Mouse (Mus musculus): Measurements from ENCODE around the gene Thrap3. TPM values are rescaled to one million over a fixed set of nuclear protein-coding genes. Genes with fewer than 3 reads are reported as not detected.

The Thrap3 gene
- polyA plus RNA-seq, 1 experiment from 2014 or later, result 232 TPM

DNA sequence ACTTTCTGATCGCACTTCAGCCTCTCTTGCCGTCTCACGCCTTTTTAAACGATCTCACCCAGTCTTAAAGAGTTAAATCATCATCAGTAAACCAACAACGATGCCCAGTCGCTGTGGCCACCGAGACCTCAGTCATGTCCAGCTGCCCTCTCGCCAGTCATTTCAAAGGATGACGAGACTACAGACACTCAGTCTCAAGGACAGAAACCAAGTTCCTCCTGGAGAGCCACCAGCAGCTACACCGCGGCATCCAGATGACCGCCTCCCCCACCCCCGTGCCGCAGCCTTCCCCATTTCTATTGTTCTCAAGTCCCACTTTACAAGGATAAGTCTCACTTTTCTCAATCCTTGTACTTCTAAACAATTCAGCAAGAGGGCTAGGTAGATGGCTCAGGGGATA, 49.7 kb downstream of the Thrap3 start:
- no peak for ATAC-seq (replicated peaks; ENCODE audit: insufficient number of reproducible peaks, low FRiP score, low TSS enrichment, low read depth)
- no peak overlapping the region for H3K27ac ChIP-seq (replicated peaks; ENCODE audit: low read depth, low read length)
- DNase-seq (ENCODE audit: low spot score), result no peak

DNA sequence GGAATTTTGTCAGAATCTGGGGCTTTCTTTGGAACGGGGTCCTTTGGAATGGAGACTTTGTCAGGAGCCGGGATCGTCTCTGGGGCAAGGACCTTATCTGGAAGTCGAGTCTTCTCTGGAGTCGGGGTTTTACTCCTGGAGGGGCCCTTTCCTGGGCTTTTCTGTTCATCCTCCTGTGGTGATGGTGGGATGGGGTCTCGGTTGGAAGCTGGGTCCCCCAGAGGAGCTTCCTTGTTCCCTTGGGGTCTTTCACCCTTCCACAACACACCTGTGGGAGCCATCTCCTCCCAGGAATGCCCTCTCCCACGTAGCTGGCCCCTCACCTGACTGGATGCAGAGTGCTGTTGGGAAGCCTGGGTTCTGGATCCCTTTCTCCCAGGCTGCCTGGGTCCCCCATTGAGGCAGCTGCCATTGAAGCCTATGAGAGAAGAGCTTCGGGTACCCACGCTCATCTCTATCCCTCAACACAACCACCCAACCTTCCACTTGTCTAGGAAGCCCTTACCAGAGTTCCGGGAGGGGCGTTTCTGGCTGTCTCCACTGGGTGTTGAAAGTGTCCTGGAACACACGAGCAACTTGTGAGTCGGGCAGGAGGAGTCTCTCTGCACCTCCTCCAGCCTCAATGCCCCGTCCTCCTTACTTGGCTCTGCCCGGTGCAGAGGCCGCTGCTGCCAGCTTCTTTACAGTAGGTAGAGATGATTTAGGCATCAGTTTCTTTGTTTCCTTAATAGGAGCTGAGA, 50.7 kb downstream of the Thrap3 start:
- 80% methylated on average over 16 of the region's 16 CpGs for WGBS
- DNase-seq (ENCODE audit: low spot score) (no peak), ATAC-seq (replicated peaks; ENCODE audit: insufficient number of reproducible peaks, low FRiP score, low TSS enrichment, low read depth) (no peak)
- no peaks in the 10 kb centered on the region for H3K9me3 ChIP-seq (replicated peaks; ENCODE audit: control insufficient read depth, low read length)
- H3K27me3 ChIP-seq (ENCODE audit: control insufficient read depth, insufficient read depth, low read length), result no peaks in the 10 kb centered on the region
- no peak overlapping the region; the same call in 1 of the 2 replicates for H3K4me2 ChIP-seq (ENCODE audit: low read depth, low read length)
- no peak overlapping the region for H3K9ac ChIP-seq (replicated peaks; ENCODE audit: low read length)
- H3K27ac ChIP-seq (replicated peaks; ENCODE audit: low read depth, low read length), result no peak overlapping the region
- H3K36me3 ChIP-seq (replicated peaks; ENCODE audit: control insufficient read depth, insufficient read depth, low read depth, low read length), result no peaks in the 10 kb centered on the region
- H3K4me1 ChIP-seq (ENCODE audit: control insufficient read depth, insufficient read depth, low read length), result peaks cover 14% of the 10 kb centered on the region
- no peak overlapping the region for H3K4me3 ChIP-seq (ENCODE audit: low read depth, low read length)

More for the DNA sequence above, 49.7 kb downstream of the Thrap3 start:
- Histone ChIP-seq H3K36me3 (replicated peaks; ENCODE audit: control insufficient read depth, insufficient read depth, low read depth, low read length) (no peaks in the 10 kb centered on the region), H3K4me2 (ENCODE audit: low read depth, low read length) (no peak overlapping the region), H3K27me3 (ENCODE audit: control insufficient read depth, insufficient read depth, low read length) (no peaks in the 10 kb centered on the region), H3K9me3 (replicated peaks; ENCODE audit: control insufficient read depth, low read length) (no peaks in the 10 kb centered on the region), H3K9ac (replicated peaks; ENCODE audit: low read length) (no peak overlapping the region), H3K4me3 (ENCODE audit: low read depth, low read length) (no peak overlapping the region), H3K4me1 (ENCODE audit: control insufficient read depth, insufficient read depth, low read length) (peaks cover 12% of the 10 kb centered on the region)
- WGBS, result 63% methylated on average over 14 of the region's 14 CpGs

DNA sequence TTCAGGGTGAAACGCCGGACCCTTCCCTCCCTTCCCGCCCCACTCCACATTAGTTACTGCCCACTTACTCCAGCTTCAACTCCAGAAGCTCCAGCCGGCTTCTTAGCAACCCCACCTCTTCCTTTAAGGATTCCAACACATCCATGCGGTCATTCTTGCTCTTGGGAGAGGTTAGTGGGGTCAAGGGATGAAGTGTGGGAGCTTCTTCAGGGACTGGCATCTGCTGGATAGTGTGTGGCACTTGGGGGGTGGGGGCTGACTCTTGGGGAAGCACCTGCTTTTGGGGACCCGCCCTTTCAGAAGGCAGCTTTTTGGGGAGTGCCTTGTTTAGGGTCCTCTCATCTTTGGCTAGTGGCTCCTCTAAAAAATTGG, 51.6 kb downstream of the Thrap3 start:
- Histone ChIP-seq H3K27me3 (ENCODE audit: control insufficient read depth, insufficient read depth, low read length) (no peaks in the 10 kb centered on the region), H3K9ac (replicated peaks; ENCODE audit: low read length) (peak overlapping the region; percentile 7; the same call in 1 of the 2 replicates), H3K4me1 (ENCODE audit: control insufficient read depth, insufficient read depth, low read length) (peaks cover 14% of the 10 kb centered on the region)

DNA sequence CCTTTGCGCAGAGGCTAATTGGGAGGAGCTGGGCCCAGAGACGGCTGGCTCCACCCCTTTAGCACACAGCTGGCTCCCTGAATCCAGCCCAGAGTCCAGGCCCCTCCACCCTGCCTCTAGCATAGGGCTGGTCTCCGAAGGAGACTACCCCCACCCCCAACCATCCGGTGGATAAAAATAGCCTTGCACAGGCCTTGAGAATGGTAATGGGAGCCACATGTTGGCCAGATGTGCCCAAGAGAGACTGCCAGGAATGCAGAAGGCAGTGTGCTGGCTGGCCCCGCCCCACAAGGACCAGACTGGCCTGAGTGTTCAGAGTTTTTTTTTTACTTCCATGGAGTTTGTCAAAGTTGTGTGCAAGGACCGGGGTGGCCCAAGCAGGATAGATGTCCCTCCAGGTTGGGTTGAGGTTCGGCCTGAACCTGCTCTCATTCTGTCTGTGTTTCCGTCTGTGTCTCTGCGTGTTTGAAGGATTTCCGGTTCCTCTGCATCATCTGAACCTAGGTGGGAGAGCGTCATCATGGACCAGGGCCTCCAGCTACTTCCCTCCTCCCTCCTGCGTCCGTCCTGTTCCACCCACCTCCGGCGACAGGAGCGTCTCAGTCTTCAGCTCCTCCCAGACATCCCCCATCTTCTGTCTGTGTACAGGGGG, 52.1 kb downstream of the Thrap3 start:
- DNase-seq (ENCODE audit: low spot score) (peak; percentile 98), ATAC-seq (replicated peaks; ENCODE audit: insufficient number of reproducible peaks, low FRiP score, low TSS enrichment, low read depth) (peak; percentile 89)
- Histone ChIP-seq H3K27ac (replicated peaks; ENCODE audit: low read depth, low read length) (peak overlapping the region; percentile 85), H3K9ac (replicated peaks; ENCODE audit: low read length) (peak overlapping the region; percentile 7; the same call in 1 of the 2 replicates), H3K36me3 (replicated peaks; ENCODE audit: control insufficient read depth, insufficient read depth, low read depth, low read length) (no peaks in the 10 kb centered on the region), H3K4me3 (ENCODE audit: low read depth, low read length) (peak overlapping the region; percentile 63), H3K9me3 (replicated peaks; ENCODE audit: control insufficient read depth, low read length) (no peaks in the 10 kb centered on the region), H3K4me2 (ENCODE audit: low read depth, low read length) (peak overlapping the region; percentile 91), H3K4me1 (ENCODE audit: control insufficient read depth, insufficient read depth, low read length) (peaks cover 14% of the 10 kb centered on the region), H3K27me3 (ENCODE audit: control insufficient read depth, insufficient read depth, low read length) (no peaks in the 10 kb centered on the region)
- WGBS, result 12% methylated on average over 16 of the region's 16 CpGs

More for the DNA sequence above, 51.6 kb downstream of the Thrap3 start:
- DNase-seq (ENCODE audit: low spot score) (no peak), ATAC-seq (replicated peaks; ENCODE audit: insufficient number of reproducible peaks, low FRiP score, low TSS enrichment, low read depth) (no peak)
- 43% methylated on average over 6 of the region's 6 CpGs for WGBS
- Histone ChIP-seq H3K27ac (replicated peaks; ENCODE audit: low read depth, low read length) (peak overlapping the region; percentile 66), H3K4me3 (ENCODE audit: low read depth, low read length) (no peak overlapping the region), H3K9me3 (replicated peaks; ENCODE audit: control insufficient read depth, low read length) (no peaks in the 10 kb centered on the region), H3K36me3 (replicated peaks; ENCODE audit: control insufficient read depth, insufficient read depth, low read depth, low read length) (no peaks in the 10 kb centered on the region), H3K4me2 (ENCODE audit: low read depth, low read length) (peak overlapping the region; percentile 30)

DNA sequence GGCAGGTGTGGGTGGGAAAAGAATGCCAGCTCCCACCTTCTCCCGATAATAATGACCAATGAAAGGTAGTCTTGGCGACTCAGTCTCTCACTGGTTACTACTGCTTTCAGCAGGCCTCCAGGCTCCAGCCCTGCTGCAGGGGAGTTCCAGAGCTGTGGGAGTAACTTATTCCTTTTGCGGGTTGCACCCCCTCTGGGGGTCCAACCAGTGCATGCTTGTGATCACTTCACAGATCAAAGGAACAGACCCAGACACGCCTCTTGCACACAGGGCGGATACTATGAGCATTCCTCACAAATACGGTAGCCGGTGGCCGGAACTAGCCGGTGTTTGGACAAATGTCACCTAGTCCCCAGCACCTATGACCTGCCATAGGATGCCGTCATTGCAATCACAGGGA, 52.8 kb downstream of the Thrap3 start:
- Histone ChIP-seq H3K4me2 (ENCODE audit: low read depth, low read length) (peak overlapping the region; percentile 91), H3K36me3 (replicated peaks; ENCODE audit: control insufficient read depth, insufficient read depth, low read depth, low read length) (no peaks in the 10 kb centered on the region), H3K9me3 (replicated peaks; ENCODE audit: control insufficient read depth, low read length) (no peaks in the 10 kb centered on the region), H3K4me1 (ENCODE audit: control insufficient read depth, insufficient read depth, low read length) (peaks cover 14% of the 10 kb centered on the region), H3K4me3 (ENCODE audit: low read depth, low read length) (peak overlapping the region; percentile 63), H3K27ac (replicated peaks; ENCODE audit: low read depth, low read length) (peak overlapping the region; percentile 85), H3K27me3 (ENCODE audit: control insufficient read depth, insufficient read depth, low read length) (no peaks in the 10 kb centered on the region), H3K9ac (replicated peaks; ENCODE audit: low read length) (peak overlapping the region; percentile 73)
- DNase-seq (ENCODE audit: low spot score), result peak; percentile 39
- ATAC-seq (replicated peaks; ENCODE audit: insufficient number of reproducible peaks, low FRiP score, low TSS enrichment, low read depth), result peak; percentile 19
- 11% methylated on average over 10 of the region's 10 CpGs for WGBS

DNA sequence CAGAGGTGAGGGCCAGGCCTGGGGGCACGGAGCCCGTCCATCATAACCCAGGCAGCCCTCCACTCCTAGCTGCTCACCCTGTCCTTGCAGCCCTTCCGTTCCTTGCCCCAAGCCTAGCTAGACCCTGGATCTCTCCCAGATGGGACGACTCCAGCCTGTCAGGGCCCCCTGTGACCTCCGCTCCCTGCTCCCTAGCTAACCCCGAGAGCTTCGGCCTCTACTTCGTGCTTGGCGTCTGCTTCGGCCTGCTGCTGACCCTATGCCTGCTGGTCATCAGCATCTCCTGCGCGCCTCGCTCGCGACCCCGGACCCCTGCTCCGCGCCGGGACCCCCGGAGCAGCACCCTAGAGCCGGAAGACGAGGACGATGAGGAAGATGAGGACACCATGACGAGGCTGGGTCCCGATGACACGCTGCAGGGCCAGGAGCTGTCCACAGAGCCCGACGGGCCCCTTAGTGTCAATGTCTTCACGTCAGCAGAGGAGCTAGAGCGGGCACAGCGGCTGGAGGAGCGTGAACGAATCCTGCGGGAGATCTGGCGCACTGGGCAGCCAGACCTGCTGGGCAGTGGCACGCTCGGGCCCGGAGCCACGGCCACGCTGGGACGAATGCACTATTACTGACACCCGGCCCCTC, 53.4 kb downstream of the Thrap3 start:
- peak overlapping the region; percentile 91 for H3K4me2 ChIP-seq (ENCODE audit: low read depth, low read length)
- H3K36me3 ChIP-seq (replicated peaks; ENCODE audit: control insufficient read depth, insufficient read depth, low read depth, low read length), result no peaks in the 10 kb centered on the region
- H3K27me3 ChIP-seq (ENCODE audit: control insufficient read depth, insufficient read depth, low read length), result no peaks in the 10 kb centered on the region
- H3K4me3 ChIP-seq (ENCODE audit: low read depth, low read length), result peak overlapping the region; percentile 63
- WGBS, result 7% methylated on average over 42 of the region's 42 CpGs
- H3K9ac ChIP-seq (replicated peaks; ENCODE audit: low read length), result peak overlapping the region; percentile 73
- ATAC-seq (replicated peaks; ENCODE audit: insufficient number of reproducible peaks, low FRiP score, low TSS enrichment, low read depth) (0 out of 2 replicates have a peak, but pooled peaks have one; percentile 10), DNase-seq (ENCODE audit: low spot score) (no peak)
- peaks cover 14% of the 10 kb centered on the region for H3K4me1 ChIP-seq (ENCODE audit: control insufficient read depth, insufficient read depth, low read length)
- peak overlapping the region; percentile 85 for H3K27ac ChIP-seq (replicated peaks; ENCODE audit: low read depth, low read length)
- H3K9me3 ChIP-seq (replicated peaks; ENCODE audit: control insufficient read depth, low read length), result no peaks in the 10 kb centered on the region

DNA sequence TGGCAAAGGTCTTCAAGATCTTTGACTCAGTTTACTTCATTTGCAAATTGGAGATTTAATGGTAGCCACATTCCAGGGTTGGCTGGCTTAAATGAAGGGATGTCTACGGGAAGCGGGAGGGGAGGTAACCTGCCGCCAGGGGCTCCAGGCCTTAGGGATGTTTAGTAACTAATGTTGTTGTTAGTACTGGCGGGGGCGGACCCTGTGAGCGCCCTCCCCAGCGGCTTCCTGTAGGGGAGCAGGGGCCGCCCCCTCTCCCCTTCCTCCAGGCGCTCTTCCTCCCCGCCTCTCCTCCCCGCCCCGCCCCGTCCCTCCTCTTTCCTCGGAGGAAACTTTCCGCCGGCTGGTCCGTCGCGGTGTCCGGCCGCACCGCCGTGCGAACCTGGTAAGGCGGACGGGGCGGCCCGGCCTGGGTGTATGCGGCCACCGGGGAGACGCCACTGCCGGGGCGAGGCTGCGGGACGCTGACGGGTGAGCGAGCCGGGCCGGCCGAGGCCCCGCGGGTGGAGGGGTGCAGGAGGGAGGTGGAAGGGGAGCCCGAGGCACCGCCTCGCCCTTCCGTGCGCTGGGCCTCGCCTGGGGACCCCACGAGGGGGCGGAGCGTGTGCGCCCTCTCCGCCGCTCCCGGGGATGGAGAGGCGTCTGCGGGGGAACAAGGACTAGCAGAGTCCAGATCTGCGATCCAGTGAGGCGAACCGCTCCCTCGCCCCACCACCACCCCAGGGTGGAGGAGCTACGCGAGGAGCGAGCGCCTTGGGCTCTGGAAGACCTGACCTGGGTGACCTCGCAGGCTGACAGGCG, 54.2 kb downstream of the Thrap3 start:
- WGBS, result under 1% methylated on average over 60 of the region's 67 CpGs
- DNase-seq (ENCODE audit: low spot score) (peak; percentile 77), ATAC-seq (replicated peaks; ENCODE audit: insufficient number of reproducible peaks, low FRiP score, low TSS enrichment, low read depth) (0 out of 2 replicates have a peak, but pooled peaks have one; percentile 13)
- Histone ChIP-seq H3K27me3 (ENCODE audit: control insufficient read depth, insufficient read depth, low read length) (no peaks in the 10 kb centered on the region), H3K9ac (replicated peaks; ENCODE audit: low read length) (peak overlapping the region; percentile 73), H3K27ac (replicated peaks; ENCODE audit: low read depth, low read length) (peak overlapping the region; percentile 85), H3K9me3 (replicated peaks; ENCODE audit: control insufficient read depth, low read length) (no peaks in the 10 kb centered on the region), H3K4me2 (ENCODE audit: low read depth, low read length) (peak overlapping the region; percentile 91), H3K4me1 (ENCODE audit: control insufficient read depth, insufficient read depth, low read length) (peaks cover 14% of the 10 kb centered on the region), H3K4me3 (ENCODE audit: low read depth, low read length) (peak overlapping the region; percentile 63), H3K36me3 (replicated peaks; ENCODE audit: control insufficient read depth, insufficient read depth, low read depth, low read length) (no peaks in the 10 kb centered on the region)

All from embryonic facial prominence, embryonic 11.5 days (tissue).